Mouse (Mus musculus): ENCODE measurements around the gene Cep170.

The Cep170 gene

DNA sequence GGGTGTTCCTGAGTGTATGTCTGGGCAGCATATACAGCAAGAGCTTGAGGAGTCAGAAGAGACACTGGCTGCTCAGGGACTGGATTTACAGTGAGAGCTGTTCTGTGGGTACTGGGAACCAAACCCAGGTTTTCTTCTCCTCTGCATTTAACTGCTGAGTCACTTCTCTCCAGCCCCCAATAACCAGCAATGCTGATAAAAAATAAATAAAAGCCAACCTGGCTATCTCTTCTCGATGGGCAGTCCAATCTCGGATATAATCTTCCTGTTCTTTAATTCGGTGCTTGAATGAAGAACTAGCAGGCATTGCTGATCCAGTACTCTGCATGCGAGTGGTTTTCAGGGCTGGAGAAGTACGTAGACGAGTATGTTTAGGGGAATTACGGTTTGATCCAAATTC, 64.2 kb downstream of the Cep170 start:
- no peak for DNase-seq (ENCODE audit: low read depth, low spot score)

DNA sequence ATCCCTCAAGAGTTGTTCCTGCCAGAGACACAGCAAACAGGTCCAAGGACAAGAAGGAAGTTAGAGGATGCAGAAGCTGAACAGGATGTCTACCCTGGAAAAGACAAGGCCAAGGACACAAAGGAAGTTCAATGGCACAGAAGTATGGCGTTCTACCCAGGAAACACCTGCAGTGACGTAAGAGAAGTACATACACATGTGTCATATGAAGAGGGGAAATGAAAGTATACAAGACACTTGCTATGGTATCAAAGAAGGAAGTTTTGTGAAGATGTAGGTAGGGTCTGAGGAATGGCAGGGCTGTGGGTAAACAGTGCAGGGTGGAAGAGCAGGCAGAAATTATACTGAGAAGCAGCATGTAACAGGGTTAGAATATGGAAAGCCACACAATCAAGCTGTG, 81.0 kb downstream of the Cep170 start:
- DNase-seq (ENCODE audit: low read depth, low spot score), result no peak

DNA sequence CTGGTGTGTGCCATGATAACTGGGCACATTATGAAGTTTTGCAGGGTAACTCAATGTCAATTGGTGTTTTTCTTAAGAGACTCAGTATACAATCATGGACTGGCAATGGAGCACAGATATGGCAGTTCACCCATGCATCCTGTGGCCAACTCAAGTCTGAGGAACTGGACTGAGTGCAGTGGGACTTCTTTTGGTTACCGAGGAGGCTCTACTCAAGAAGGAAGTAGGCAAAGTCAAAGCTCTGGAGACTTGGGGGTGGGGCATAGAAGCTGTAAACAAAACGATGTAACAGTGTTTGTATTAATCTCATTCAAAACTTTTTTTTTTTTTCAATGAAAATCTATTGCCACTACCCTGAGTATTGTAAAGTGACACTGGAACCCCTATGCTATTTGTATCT, 83.3 kb downstream of the Cep170 start:
- no peak for DNase-seq (ENCODE audit: low read depth, low spot score)

DNA sequence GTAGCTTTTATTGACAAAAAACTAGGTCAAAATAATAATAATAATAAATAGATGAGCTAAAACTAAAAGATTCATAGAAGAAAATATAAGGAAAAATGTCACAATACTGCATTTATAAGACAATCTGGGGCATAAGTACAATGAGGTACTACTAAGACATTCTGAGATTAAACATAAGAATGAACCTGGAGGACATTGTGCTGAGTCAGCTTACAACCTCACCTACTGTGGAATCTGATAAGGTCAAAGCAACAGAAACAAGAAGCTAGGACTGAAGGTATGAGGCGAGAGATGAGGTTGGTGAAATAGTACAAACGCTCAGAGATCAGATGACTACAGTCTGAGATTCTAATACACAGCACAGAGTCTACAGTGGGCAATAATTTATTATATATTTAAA, 86.5 kb downstream of the Cep170 start:
- no peak for DNase-seq (ENCODE audit: low read depth, low spot score)

DNA sequence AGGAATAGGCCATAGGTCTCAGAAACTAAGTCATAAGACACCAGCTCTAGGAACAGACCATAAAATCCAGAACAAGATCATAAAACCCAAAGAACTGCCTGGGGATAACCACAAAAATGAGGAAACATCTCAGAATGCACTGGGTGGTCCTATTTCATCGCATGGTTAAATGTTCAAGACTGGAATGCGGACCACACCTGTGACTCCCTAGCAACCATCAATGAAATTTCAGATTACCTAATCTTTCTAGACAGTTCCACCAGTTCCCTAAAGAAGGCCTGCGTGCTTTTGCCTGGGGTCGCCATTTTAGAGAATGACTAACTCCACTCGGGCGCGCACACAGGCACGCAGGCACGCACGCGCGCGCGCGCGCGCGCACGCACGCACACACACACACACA, 89.1 kb downstream of the Cep170 start:
- DNase-seq (ENCODE audit: low read depth, low spot score), result no peak

DNA sequence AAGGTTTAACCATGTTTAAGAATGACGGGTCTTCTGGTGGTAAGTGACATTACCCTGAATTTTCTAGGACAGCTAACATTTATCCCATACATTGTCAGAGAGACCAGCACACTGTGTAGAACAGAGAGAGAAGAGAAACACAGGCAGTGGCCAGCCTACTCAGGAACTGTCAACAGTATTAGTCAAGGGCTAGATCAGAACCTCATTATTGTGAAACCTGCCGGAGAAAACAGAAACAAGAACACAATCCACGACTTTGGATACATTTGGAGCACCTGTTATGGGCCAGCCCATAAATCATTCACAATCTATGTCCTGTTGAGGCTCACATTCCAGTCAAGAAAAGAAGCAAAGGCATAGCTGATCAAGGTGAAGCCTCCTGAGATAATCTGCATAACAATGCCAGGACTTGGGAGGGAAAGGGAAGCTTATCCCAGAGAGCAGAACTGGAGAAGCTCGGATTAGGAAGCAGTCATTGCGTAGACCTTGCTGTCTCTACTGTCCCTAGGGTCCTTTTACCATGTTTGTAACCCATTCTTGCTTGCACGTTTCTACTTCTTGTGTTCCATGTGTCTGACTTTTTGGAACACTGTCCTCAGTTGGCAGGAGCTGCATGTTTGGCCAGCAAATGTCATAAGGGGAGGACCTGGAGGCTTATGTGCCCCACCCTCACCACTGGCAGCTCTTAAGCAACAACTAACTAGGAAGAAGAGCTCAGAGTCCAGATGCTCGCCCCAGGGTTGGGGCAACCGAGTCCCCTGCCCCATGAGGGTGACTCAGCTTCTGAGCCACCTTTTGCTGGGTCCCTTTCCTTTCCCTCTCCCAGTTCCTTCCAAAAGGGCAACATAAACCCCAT, 89.8 kb downstream of the Cep170 start:
- no peak for DNase-seq (ENCODE audit: low read depth, low spot score)

DNA sequence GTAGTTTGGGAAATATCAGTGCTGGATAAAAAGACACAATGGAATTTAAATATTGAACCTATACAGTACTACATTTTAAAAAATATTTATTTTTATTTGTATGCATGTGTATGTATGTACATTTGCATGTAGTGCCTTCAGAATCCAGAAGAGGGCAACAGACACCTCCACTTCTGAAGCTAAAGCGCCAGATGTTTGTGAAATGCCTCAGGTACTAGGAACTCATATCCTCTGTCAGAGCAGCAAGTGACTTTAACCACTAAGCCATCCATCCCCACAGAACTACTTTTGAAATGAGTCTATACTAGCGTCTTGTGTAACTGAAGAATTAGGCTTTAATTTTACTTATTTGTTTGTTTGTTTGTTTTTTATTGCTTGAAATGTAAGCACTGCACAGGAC, 101.4 kb downstream of the Cep170 start:
- DNase-seq (ENCODE audit: low read depth, low spot score), result peak; percentile 70

DNA sequence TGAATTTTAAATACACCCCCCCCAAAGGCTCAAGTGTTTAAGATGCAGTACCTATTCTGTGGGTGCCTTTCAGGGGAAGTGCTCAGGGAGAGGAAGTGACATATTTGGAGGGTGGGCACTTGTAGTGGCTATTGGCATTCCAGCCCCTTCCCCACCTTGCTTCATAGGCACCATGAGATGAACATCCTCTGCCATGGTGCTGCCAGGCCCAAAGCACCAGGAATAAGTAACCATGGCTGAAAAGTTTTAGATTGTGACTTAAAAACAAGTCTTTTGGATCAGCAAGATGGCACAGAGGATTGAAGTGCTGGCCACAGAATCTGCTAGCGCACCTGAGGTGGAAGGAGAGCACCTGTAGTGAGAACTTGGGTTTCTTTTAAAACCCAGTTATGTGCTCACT, 113.6 kb downstream of the Cep170 start:
- DNase-seq (ENCODE audit: low read depth, low spot score), result no peak

DNA sequence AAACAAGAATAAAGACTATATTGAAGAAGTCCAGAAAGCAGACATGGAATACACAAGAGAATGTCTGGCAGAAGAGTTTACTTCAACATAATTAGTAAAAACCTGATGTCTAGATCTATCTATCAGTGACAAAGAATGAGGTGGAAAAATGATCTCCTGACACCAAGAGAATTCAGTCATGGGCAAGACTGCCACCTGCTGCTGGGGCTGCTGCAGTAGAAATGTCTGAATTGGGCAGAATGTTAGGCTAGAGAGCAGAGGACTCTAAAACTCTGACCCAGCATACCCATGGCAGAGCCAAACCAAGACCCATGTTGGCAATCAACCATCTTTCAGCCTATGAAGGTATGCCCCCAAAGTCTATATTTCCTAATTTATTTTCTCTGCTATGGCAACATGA, 114.1 kb downstream of the Cep170 start:
- DNase-seq (ENCODE audit: low read depth, low spot score), result no peak

DNA sequence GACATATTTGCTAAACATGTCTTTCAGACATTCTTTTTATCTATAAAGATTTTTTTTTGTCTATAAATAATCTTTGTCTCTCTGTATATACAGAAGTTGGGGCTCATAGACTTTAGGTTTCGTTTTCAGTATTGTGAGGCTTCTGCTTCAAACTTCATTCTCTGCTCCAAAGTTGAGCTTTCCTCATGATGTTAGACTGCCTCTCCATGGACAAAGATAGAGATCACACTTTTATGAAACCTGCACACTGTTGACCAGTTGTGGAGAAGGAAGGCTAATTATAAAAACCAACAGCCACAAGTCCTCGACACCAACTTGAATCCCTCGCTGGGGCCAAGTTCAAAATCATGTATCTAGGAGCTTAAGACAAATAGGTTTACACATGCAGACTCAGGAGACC, 115.2 kb downstream of the Cep170 start:
- DNase-seq (ENCODE audit: low read depth, low spot score), result no peak

DNA sequence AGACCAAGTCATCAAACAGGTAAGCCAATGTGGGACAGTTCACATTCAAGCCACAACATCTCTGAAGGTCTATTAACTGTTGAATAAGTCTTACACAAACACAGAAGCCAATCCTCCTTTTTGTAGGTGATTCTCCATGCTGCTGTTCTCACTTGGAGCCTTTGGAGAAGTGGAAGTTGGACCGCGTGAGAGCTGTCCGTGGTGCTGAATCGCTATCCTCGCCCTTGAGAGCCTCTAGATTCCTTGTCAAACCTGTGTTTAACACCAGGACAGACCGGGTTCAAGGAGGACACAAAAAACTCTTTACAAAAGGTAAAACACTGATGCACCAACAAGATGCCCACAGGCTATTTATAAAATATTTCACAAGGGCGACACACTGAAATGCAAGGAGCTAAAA, 116.8 kb downstream of the Cep170 start:
- peak; percentile 85 for DNase-seq (ENCODE audit: low read depth, low spot score)

DNA sequence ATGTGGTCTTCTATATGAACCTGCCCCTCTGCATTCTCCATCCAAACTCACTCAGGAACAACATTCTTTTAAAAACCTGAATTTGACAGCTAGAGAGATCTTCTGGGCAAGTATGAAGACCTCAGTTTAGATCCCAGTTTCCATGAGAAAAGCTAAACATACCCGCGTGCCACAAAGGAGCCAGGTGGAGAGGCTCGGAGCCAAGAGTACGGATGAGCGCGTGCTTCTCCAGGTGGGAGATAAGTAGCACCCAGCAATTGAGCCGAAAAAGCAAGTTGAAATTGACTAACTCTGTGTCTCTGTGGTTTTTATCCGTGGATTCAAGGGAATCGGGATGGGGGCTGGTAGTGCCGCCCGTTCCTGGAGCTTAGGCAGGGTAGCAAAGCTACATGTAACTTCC, 122.8 kb downstream of the Cep170 start:
- DNase-seq (ENCODE audit: low read depth, low spot score), result no peak

DNA sequence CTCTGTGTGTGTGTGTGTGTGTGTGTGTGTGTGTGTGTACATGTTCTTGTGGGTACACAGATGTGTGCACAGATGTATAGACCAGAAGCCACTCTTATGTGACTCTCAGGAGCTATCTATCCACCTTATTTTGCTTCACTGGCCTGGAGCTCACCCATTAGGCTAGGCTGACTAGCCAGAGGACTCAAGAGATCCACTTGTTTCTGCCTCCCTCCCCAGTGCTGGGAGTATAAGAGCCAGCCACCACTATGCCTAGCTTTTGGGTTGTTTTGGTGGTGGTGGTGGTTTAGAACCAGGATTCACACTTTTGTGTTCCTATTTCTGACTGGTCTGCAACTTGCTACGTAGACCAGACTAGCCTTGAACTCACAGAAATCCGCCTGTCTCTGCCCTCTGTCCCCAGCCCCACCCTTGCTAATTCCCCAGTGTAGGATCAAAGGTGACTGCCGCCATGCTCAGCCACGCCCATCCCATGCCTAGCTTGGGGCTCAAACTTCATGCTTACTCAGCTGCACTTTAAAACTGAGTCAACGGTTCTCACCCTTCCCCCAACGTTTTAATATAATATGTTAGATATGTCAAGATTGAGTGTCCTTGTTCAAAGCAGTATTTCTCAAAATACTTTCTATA, 125.5 kb downstream of the Cep170 start:
- no peak for DNase-seq (ENCODE audit: low read depth, low spot score)

Measured in forelimb bud, embryonic 11.5 days (tissue).